Mouse (Mus musculus) heart, embryonic 11.5 days (tissue): ENCODE measurements at regions not wholly inside any gene's neighbourhood (a gene's known extent, or its start where the extent isn't known, plus 50 kb on each side); places are given as distances from the start of the nearest gene placed in this dataset.

Experiments used
- ATAC-seq: fragments of 200-750 bp; cut with Nextera tagmentation; replicated peaks from 2 replicates; pipeline ENCODE4 v1.8.0; 2017; ENCODE audit warnings: moderate library complexity; ENCODE audit not compliant: insufficient number of reproducible peaks, low FRiP score, low TSS enrichment
- H3K27ac ChIP-seq: fragments of 300-500 bp; sonication (generic); 2 replicates; pipeline ENCODE4 v1.5.1; 2014; ENCODE audit warnings: mild to moderate bottlenecking, low read depth, low read length
- H3K27me3 ChIP-seq: fragments of 300-500 bp; sonication (generic); 2 replicates; pipeline ENCODE4 v1.6.1; 2014; ENCODE audit warnings: mild to moderate bottlenecking, low read length, mixed read lengths; ENCODE audit not compliant: control insufficient read depth, insufficient read depth
- H3K36me3 ChIP-seq: fragments of 300-500 bp; sonication (generic); 2 replicates; pipeline ENCODE4 v1.6.1; 2014; ENCODE audit warnings: mild to moderate bottlenecking, low read length, moderate library complexity, mixed read lengths; ENCODE audit not compliant: control insufficient read depth, insufficient read depth
- H3K4me1 ChIP-seq: fragments of 300-500 bp; sonication (generic); 2 replicates; pipeline ENCODE4 v1.6.1; 2014; ENCODE audit warnings: low read length; ENCODE audit not compliant: control insufficient read depth, insufficient read depth
- H3K4me2 ChIP-seq: fragments of 300-500 bp; sonication (generic); 2 replicates; pipeline ENCODE4 v1.6.1; 2014; ENCODE audit warnings: mild to moderate bottlenecking, moderate library complexity
- H3K4me3 ChIP-seq: fragments of 300-500 bp; sonication (generic); 2 replicates; pipeline ENCODE4 v1.5.1; 2014; ENCODE audit warnings: low read depth, low read length
- H3K9ac ChIP-seq: fragments of 300-500 bp; sonication (generic); 2 replicates; pipeline ENCODE4 v1.6.1; 2014; ENCODE audit warnings: mild to moderate bottlenecking, low read depth, low read length, moderate library complexity
- H3K9me3 ChIP-seq: fragments of 300-500 bp; sonication (generic); replicated peaks from 2 replicates; pipeline ENCODE4 v1.6.1; 2016; ENCODE audit warnings: low read length; ENCODE audit not compliant: control insufficient read depth
- WGBS: fragments of 180-500 bp; shearing (Covaris S2); extraction: QIAGEN DNeasy Blood & Tissue Kit; methylation state at CpG from one replicate; pipeline ENCODE4 v1.1.7; 2014; ENCODE audit not compliant: insufficient replicate concordance; 5-methylcytosine and 5-hydroxymethylcytosine counted together

DNA sequence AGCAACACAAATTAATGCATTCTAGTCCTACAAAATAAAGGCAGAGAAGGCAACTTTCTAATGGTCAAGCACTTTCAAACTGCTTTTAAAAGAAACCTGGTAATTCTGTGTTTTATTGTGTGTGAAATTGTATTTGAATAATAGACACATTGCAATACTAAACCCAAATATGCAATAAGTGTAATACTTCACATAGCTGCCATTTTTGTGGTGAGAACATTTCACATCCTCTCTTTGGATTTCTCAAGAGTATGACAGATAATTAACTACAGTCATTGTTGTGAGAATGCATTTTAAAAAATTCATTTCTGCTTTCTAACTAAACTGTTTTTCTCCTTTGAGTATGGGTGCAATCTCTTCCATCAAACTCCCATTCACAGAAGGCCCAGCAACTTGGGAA is 256.4 kb downstream of the Sema3d start:
- Histone ChIP-seq H3K9ac (no peak overlapping the region), H3K9me3 (no peaks in the 10 kb centered on the region), H3K27ac (no peak overlapping the region), H3K4me2 (no peak overlapping the region), H3K36me3 (no peaks in the 10 kb centered on the region), H3K4me1 (no peaks in the 10 kb centered on the region), H3K4me3 (no peak overlapping the region), H3K27me3 (no peaks in the 10 kb centered on the region)
- ATAC-seq: no peak

DNA sequence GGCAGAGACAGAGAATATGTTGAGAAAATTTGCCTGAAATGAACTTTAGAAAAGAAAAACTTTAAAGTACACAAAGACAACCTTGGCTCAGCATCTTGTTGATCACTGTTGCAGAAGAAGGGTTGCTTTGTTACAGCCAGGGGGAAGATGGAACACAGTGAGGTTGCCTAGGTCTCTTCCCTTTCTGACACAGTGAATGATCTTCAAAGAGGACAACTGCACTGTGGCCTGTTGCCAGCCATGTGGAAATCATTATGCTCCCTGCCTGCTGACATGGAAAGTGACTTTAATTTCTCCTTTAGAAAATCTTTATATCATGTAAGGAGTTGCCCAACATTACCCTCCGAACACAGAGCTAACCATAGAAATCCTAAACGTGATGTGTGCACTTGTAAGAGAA is 263.1 kb downstream of the Sema3d start:
- Histone ChIP-seq H3K27ac (no peak overlapping the region), H3K4me2 (no peak overlapping the region), H3K4me3 (no peak overlapping the region), H3K4me1 (no peaks in the 10 kb centered on the region), H3K9me3 (no peaks in the 10 kb centered on the region), H3K27me3 (no peaks in the 10 kb centered on the region), H3K9ac (no peak overlapping the region), H3K36me3 (no peaks in the 10 kb centered on the region)
- ATAC-seq: no peak
- 80% methylated on average over 2 of the region's 2 CpGs for WGBS

DNA sequence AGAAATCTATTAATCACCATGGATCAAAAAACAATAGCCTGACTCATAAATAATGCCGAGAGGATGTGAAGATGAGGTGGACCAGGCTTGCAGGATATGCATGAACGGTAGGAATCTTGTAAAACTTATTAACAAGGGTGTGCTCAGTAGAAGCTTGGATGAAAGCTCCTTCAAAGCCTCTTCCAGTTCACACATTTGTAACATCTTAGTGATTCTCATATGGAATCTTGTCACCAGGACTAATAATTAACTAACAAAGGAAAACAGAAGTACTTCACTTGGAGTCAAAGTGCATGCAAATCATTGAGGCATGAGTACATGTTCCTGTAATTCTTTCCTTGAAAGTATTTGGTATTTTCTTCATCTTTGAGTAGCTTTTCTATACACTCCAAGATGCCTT is 290.5 kb downstream of the Sema3d start:
- H3K36me3 ChIP-seq: no peaks in the 10 kb centered on the region
- no peak overlapping the region for H3K4me3 ChIP-seq
- H3K27me3 ChIP-seq: no peaks in the 10 kb centered on the region
- no peaks in the 10 kb centered on the region for H3K9me3 ChIP-seq
- no peak overlapping the region for H3K27ac ChIP-seq
- no peak overlapping the region for H3K9ac ChIP-seq
- 83% methylated on average over 2 of the region's 2 CpGs for WGBS
- no peaks in the 10 kb centered on the region for H3K4me1 ChIP-seq
- H3K4me2 ChIP-seq: no peak overlapping the region
- no peak for ATAC-seq

DNA sequence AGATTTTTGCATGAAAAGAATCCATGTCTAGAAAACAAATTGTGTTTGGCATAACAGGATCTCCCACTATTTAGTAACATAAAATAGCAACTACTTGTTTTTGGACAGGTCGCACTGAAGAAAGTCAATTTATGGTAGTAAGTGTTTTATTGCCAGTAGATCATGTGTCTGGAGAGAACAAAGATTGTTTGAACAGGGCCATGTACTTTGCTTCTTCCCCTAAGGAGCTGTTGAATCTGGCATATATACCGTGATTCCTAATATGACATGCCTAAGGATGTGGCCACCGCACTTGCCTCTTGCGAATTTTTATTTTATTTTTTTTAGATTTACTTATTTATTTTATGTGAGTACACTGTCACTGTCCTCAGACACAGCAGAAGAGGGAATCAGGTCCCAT is 290.9 kb downstream of the Sema3d start:
- no peak for ATAC-seq
- H3K27ac ChIP-seq: no peak overlapping the region
- no peaks in the 10 kb centered on the region for H3K4me1 ChIP-seq
- no peaks in the 10 kb centered on the region for H3K36me3 ChIP-seq
- no peak overlapping the region for H3K9ac ChIP-seq
- H3K4me2 ChIP-seq: no peak overlapping the region
- no peak overlapping the region for H3K4me3 ChIP-seq
- H3K27me3 ChIP-seq: no peaks in the 10 kb centered on the region
- 85% methylated on average over 4 of the region's 4 CpGs for WGBS
- no peaks in the 10 kb centered on the region for H3K9me3 ChIP-seq

DNA sequence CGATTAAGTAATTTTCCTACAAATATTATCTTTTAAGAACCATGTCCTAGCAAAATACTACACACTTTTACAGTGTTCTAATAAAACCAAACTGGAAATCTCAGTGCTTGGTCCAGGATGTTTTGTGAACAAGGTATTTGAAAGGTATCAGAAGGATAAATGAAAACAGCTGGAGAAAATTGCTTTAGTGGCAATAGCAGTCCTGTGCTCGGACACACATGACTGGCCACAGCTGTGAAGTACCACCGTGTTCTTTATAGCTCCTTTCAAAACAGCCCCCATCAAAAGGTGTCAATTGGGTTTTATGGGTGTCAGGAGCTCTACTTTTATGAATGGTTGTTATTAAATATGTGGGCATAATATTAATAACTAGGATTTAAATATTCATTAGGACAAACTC is 293.5 kb downstream of the Sema3d start:
- H3K9ac ChIP-seq: no peak overlapping the region
- no peak overlapping the region for H3K27ac ChIP-seq
- no peaks in the 10 kb centered on the region for H3K36me3 ChIP-seq
- no peaks in the 10 kb centered on the region for H3K27me3 ChIP-seq
- no peak overlapping the region for H3K4me2 ChIP-seq
- H3K4me1 ChIP-seq: no peaks in the 10 kb centered on the region
- H3K4me3 ChIP-seq: no peak overlapping the region
- H3K9me3 ChIP-seq: no peaks in the 10 kb centered on the region
- WGBS: 82% methylated on average over 3 of the region's 3 CpGs
- no peak for ATAC-seq

DNA sequence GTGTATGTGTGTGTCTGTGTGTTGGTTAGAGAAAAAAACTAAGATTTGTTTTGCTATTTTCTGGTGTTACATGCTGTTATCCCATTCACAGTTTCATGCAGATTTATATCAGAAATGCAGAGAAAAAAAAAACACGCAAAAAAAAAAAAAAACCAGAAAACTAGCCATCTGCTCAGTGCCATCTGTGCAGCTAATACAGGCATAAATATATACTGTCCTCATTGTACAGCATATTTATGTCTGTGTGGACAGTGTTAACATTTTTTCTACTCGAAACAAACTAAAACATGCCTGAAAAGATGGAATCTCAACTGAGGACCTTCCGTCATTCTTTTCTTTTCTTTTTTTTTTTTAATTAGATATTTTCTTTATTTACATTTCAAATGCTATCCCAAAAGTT is 331.7 kb downstream of the Sema3d start:
- H3K4me1 ChIP-seq: no peaks in the 10 kb centered on the region
- ATAC-seq: no peak
- H3K36me3 ChIP-seq: no peaks in the 10 kb centered on the region
- no peak overlapping the region for H3K27ac ChIP-seq
- H3K9ac ChIP-seq: no peak overlapping the region
- peaks cover 6% of the 10 kb centered on the region for H3K9me3 ChIP-seq
- H3K4me3 ChIP-seq: no peak overlapping the region
- no peak overlapping the region for H3K4me2 ChIP-seq
- 82% methylated on average over 3 of the region's 3 CpGs for WGBS
- H3K27me3 ChIP-seq: no peaks in the 10 kb centered on the region

DNA sequence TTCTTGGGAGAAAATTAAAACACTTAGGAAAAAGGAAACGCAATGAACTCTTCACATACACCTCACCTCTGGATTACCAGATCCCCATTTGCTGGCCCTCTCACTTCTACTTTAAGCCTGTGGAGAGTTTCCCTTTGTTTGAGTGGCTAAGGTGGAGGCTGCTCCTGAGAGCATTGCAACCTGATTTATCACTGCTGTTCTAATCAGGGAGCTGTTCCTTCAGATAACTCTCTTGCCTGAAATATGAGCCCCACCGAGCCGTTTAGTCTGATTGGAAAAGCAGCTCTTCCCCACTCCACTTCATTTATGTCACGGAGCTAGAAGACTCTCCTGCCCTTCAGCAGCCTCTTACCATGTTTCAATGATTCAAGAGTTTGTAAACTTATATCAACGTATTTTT is 368.3 kb downstream of the Sema3d start:
- no peaks in the 10 kb centered on the region for H3K4me1 ChIP-seq
- H3K4me3 ChIP-seq: no peak overlapping the region
- H3K9me3 ChIP-seq: no peaks in the 10 kb centered on the region
- no peak overlapping the region for H3K27ac ChIP-seq
- ATAC-seq: no peak
- 16% methylated on average over 5 of the region's 5 CpGs for WGBS
- no peaks in the 10 kb centered on the region for H3K36me3 ChIP-seq
- no peaks in the 10 kb centered on the region for H3K27me3 ChIP-seq
- H3K9ac ChIP-seq: no peak overlapping the region
- no peak overlapping the region for H3K4me2 ChIP-seq

DNA sequence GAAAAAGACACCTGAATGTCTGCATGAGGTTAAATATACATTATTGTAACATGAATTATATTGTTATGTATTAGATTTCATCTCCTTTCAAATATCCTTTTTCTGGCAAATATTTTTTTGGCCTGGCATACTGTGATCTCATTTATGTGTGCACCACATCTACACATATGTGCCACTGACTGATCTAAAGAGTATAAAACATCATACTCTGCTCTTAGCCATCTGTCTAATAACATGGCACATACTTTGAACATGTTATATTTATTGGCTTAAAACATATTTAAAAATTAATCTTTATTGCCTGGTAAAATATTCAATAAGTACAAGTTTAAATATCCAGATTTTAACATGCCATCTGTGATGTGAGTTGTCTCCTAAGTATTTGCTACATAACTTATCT is 365.6 kb upstream of the Sema3a start:
- Histone ChIP-seq H3K9ac (no peak overlapping the region), H3K4me1 (no peaks in the 10 kb centered on the region), H3K9me3 (no peaks in the 10 kb centered on the region), H3K4me3 (no peak overlapping the region), H3K4me2 (no peak overlapping the region), H3K36me3 (no peaks in the 10 kb centered on the region), H3K27ac (no peak overlapping the region), H3K27me3 (no peaks in the 10 kb centered on the region)
- no peak for ATAC-seq

DNA sequence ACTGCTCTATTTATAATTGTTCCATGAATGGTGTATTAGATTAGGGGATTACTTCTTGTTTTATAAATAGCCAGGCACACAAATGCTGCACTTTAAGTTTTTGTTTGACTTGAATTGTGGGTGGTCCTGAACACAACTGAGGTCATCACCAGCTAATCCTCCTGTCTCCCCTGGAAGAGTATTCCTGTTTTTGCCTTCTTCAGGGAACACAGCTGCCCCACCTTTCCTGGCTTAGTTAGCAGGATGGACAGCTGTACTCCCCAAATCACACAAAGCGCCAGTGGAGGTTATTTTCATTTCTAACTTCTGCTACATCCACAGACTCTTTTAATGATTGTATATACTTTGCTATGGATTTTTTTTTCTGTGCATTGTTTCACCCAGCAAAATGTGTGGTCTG is 357.8 kb upstream of the Sema3a start:
- no peaks in the 10 kb centered on the region for H3K27me3 ChIP-seq
- 78% methylated on average over 1 of the region's 1 CpGs for WGBS
- H3K4me2 ChIP-seq: no peak overlapping the region
- no peaks in the 10 kb centered on the region for H3K36me3 ChIP-seq
- H3K9ac ChIP-seq: no peak overlapping the region
- H3K27ac ChIP-seq: no peak overlapping the region
- no peak overlapping the region for H3K4me3 ChIP-seq
- no peaks in the 10 kb centered on the region for H3K9me3 ChIP-seq
- ATAC-seq: no peak
- no peaks in the 10 kb centered on the region for H3K4me1 ChIP-seq
